21 mouse cellular contexts compared by ENCODE assay signal in genomic region chr12:33287686-33288085, GRCm38 (mm10).
DNase-seq lines count a peak whose midpoint lies in the region; ATAC-seq lines count a peak whose summit lies in the region.
"Had no signal": no experiment of that assay in that cellular context is flagged by ENCODE, and none has a peak within 500 bp of the region (broad histone marks: within the 10 kb centered on the region; RNA-seq: fewer than 3 reads in every experiment).

No protein-coding gene starts in this region.

- no peak for ATAC-seq in hindbrain, embryonic 13.5 days (ENCODE audit: low FRiP score)
- ATAC-seq: activated CD4-positive, CD25-positive, alpha-beta regulatory T cell, adult 4 months; forebrain, embryonic 16.5 days; hindbrain, embryonic 16.5 days; intestine, embryonic 15.5 days had no signal

- no peak overlapping the region for H3K4me3 ChIP-seq in hindbrain, embryonic 13.5 days
- H3K4me3 ChIP-seq in hindbrain, embryonic 10.5 days, result no peak overlapping the region
- H3K4me3 ChIP-seq: embryonic facial prominence, embryonic 10.5 days; heart, embryonic 10.5 days; intestine, embryonic 15.5 days; left cerebral cortex, adult 2 months; liver, embryonic 13.5 days; midbrain, embryonic 12.5 days had no signal

- peaks cover 36% of the 10 kb centered on the region for H3K4me1 ChIP-seq in hindbrain, embryonic 13.5 days (replicated peaks)
- H3K4me1 ChIP-seq in hindbrain, embryonic 10.5 days (replicated peaks), result peaks cover 40% of the 10 kb centered on the region

- no peaks in the 10 kb centered on the region for H3K9me3 ChIP-seq in hindbrain, embryonic 13.5 days
- H3K9me3 ChIP-seq in hindbrain, embryonic 10.5 days, result no peaks in the 10 kb centered on the region
- H3K9me3 ChIP-seq: embryonic facial prominence, embryonic 10.5 days; heart, embryonic 10.5 days; intestine, embryonic 15.5 days; liver, embryonic 13.5 days; midbrain, embryonic 12.5 days had no signal

- H3K27me3 ChIP-seq in hindbrain, embryonic 13.5 days, result no peaks in the 10 kb centered on the region
- no peaks in the 10 kb centered on the region for H3K27me3 ChIP-seq in hindbrain, embryonic 10.5 days (ENCODE audit: insufficient read depth, poor library complexity, severe bottlenecking)
- H3K27me3 ChIP-seq: intestine, embryonic 15.5 days; liver, embryonic 13.5 days; midbrain, embryonic 12.5 days had no signal

- 59% methylated on average over 3 of the region's 3 CpGs for WGBS in hindbrain, embryonic 13.5 days
- 69% methylated on average over 3 of the region's 3 CpGs for WGBS in hindbrain, embryonic 10.5 days

- H3K9ac ChIP-seq in hindbrain, embryonic 13.5 days, result 0 out of 2 replicates have a peak overlapping the region, but pooled peaks have one; percentile 13
- H3K9ac ChIP-seq: intestine, embryonic 15.5 days; liver, embryonic 13.5 days; lung, embryonic 14.5 days; midbrain, embryonic 12.5 days had no signal

- no peaks in the 10 kb centered on the region for H3K36me3 ChIP-seq in hindbrain, embryonic 13.5 days
- H3K36me3 ChIP-seq in hindbrain, embryonic 10.5 days, result no peaks in the 10 kb centered on the region
- H3K36me3 ChIP-seq: embryonic facial prominence, embryonic 10.5 days; heart, embryonic 10.5 days; intestine, embryonic 15.5 days; liver, embryonic 13.5 days; midbrain, embryonic 12.5 days had no signal

- H3K27ac ChIP-seq in hindbrain, embryonic 13.5 days, result no peak overlapping the region
- no peak overlapping the region for H3K27ac ChIP-seq in hindbrain, embryonic 10.5 days
- H3K27ac ChIP-seq: heart, embryonic 10.5 days; intestine, embryonic 15.5 days; left cerebral cortex, adult 2 months; liver, embryonic 13.5 days; midbrain, embryonic 12.5 days had no signal

- DNase-seq in hindbrain, embryonic 10.5 days (ENCODE audit: low spot score), result no peak
- peak; percentile 40 to 51 for DNase-seq in kidney, postnatal 36 days
- DNase-seq in kidney, postnatal 4 days, result no peak
- peak; percentile 37 for DNase-seq in ovary, adult 18-20 months (ENCODE audit: low spot score)
- no peak for DNase-seq in ovary, postnatal 14 days (ENCODE audit: low spot score)
- no peak for DNase-seq in frontal cortex, adult 2 months (ENCODE audit: extremely low spot score in 1 of 2, low spot score in 1 of 2)
- DNase-seq: adrenal gland, postnatal 36 days; cerebellum, adult 11 months; cerebellum, adult 9-11 months; heart, postnatal 4 days; liver, embryonic 13.5 days; lung, embryonic 14.5 days had no signal

- H3K4me2 ChIP-seq in hindbrain, embryonic 13.5 days, result no peak overlapping the region
- H3K4me2 ChIP-seq: intestine, embryonic 15.5 days; liver, embryonic 13.5 days; lung, embryonic 14.5 days; midbrain, embryonic 12.5 days had no signal

Comparison
In these comparisons a context has a peak if more than half of its experiments do, and no peak if none do; other contexts are left out.
1. DNase-seq: peak in kidney, postnatal 36 days (2 of 2) and ovary, adult 18-20 months (single experiment); none in hindbrain, embryonic 10.5 days (single experiment), kidney, postnatal 4 days (0 of 2), ovary, postnatal 14 days (single experiment) and frontal cortex, adult 2 months (0 of 2).